Mouse (Mus musculus): ENCODE data around the gene Egflam. TPM values are rescaled to one million over a fixed set of nuclear protein-coding genes. Genes with fewer than 3 reads are reported as not detected.
A peak's percentile ranks its signal among the peaks of the same experiment; 100 is the strongest.

The Egflam gene
- polyA plus RNA-seq, 1 experiment from 2014 or later = 8.2 TPM

DNA sequence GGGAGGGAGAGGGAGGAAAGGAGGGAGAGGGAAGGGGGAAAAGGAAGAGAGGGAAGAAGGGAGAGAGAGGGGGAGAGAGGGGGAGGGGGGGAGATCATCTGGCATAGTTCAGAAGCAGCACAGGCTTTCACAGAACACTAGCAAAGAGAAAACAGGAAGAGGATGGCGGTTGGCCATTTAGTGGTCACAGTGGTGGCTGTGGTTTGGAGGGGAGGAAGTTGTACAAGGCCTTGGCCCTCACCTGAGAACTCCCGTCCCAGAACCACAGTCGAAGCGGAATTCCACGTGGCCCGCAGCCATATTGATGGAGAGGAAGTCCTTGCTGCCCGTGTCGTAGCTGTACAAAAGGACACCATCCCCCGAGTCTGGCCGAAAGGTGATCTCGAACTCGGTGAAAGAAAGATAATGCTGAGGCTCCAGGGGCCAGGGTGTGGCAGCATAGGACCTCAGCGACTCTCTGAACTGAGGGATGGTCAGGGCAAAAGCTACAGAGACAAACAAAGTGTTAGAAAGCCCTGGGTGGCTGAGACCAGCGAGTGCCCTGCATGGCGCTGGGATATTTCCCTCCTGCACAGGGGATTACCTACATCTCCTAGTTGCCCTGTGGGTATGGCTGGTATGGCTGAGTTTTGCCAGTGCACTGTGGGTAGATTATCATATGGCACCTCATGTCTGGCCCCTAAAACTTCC lies 155.9 kb downstream of the Egflam start:
- H3K9me3 ChIP-seq (replicated peaks; ENCODE audit: control insufficient read depth, low read length, poor library complexity, severe bottlenecking) = no peaks in the 10 kb centered on the region
- no peaks in the 10 kb centered on the region for H3K36me3 ChIP-seq (ENCODE audit: control insufficient read depth, insufficient read depth, low read length)
- 80% methylated on average over 15 of the region's 15 CpGs for WGBS
- H3K4me1 ChIP-seq (ENCODE audit: control insufficient read depth, insufficient read depth, low read length) = no peaks in the 10 kb centered on the region
- no peaks in the 10 kb centered on the region for H3K27me3 ChIP-seq (ENCODE audit: control insufficient read depth, insufficient read depth, low read depth, low read length)
- no peak overlapping the region for H3K9ac ChIP-seq (ENCODE audit: low read depth, low read length)
- H3K4me3 ChIP-seq (ENCODE audit: low read depth, low read length) = no peak overlapping the region
- H3K27ac ChIP-seq (ENCODE audit: low read length) = no peak overlapping the region
- no peak for ATAC-seq
- H3K4me2 ChIP-seq (ENCODE audit: low read length) = no peak overlapping the region

DNA sequence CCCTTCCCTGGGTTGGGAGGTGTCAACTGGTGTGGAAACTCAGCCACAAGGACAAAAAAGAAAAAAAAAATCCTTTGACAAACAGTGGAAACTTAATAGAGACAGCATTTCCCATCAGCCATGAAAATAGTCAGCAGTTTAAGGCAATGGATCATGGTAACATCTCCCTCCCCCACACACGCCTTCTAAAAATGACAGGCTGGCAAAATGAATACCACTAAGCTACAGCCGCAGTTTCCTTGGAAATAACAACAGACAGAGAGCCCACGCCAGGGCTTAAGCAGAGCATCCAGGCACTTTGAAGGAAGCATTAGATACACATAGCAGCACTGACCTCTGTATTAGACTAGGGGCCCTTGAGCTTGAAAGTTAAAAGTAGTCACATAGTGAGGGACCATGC lies 157.2 kb downstream of the Egflam start:
- Histone ChIP-seq H3K27ac (ENCODE audit: low read length) (no peak overlapping the region), H3K9ac (ENCODE audit: low read depth, low read length) (no peak overlapping the region), H3K4me1 (ENCODE audit: control insufficient read depth, insufficient read depth, low read length) (no peaks in the 10 kb centered on the region), H3K27me3 (ENCODE audit: control insufficient read depth, insufficient read depth, low read depth, low read length) (no peaks in the 10 kb centered on the region), H3K4me3 (ENCODE audit: low read depth, low read length) (no peak overlapping the region), H3K9me3 (replicated peaks; ENCODE audit: control insufficient read depth, low read length, poor library complexity, severe bottlenecking) (no peaks in the 10 kb centered on the region), H3K4me2 (ENCODE audit: low read length) (no peak overlapping the region), H3K36me3 (ENCODE audit: control insufficient read depth, insufficient read depth, low read length) (no peaks in the 10 kb centered on the region)
- ATAC-seq = no peak
- WGBS = 59% methylated on average over 3 of the region's 3 CpGs

DNA sequence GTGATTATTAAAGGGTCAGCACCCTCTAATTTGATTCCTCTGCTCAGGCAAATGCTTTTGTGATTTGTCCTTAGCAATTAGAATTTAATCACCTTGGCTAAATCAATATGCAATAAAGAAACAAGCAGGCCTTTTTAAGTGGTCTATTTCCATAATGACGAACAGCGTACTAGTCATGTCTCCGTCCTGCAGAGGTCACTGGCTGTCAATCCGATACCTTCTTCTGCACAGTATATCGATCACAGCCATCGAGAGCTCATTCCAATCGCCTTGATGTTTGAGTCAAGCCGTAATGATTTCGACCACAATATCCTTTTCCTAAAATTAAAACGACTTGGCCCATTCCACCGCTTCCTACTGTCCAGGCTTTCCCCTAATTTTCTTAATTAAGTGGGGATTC lies 158.3 kb downstream of the Egflam start:
- 82% methylated on average over 11 of the region's 11 CpGs for WGBS
- Histone ChIP-seq H3K4me2 (ENCODE audit: low read length) (no peak overlapping the region), H3K36me3 (ENCODE audit: control insufficient read depth, insufficient read depth, low read length) (no peaks in the 10 kb centered on the region), H3K4me3 (ENCODE audit: low read depth, low read length) (no peak overlapping the region), H3K9ac (ENCODE audit: low read depth, low read length) (no peak overlapping the region), H3K27me3 (ENCODE audit: control insufficient read depth, insufficient read depth, low read depth, low read length) (no peaks in the 10 kb centered on the region), H3K27ac (ENCODE audit: low read length) (no peak overlapping the region), H3K9me3 (replicated peaks; ENCODE audit: control insufficient read depth, low read length, poor library complexity, severe bottlenecking) (no peaks in the 10 kb centered on the region), H3K4me1 (ENCODE audit: control insufficient read depth, insufficient read depth, low read length) (no peaks in the 10 kb centered on the region)
- no peak for ATAC-seq

DNA sequence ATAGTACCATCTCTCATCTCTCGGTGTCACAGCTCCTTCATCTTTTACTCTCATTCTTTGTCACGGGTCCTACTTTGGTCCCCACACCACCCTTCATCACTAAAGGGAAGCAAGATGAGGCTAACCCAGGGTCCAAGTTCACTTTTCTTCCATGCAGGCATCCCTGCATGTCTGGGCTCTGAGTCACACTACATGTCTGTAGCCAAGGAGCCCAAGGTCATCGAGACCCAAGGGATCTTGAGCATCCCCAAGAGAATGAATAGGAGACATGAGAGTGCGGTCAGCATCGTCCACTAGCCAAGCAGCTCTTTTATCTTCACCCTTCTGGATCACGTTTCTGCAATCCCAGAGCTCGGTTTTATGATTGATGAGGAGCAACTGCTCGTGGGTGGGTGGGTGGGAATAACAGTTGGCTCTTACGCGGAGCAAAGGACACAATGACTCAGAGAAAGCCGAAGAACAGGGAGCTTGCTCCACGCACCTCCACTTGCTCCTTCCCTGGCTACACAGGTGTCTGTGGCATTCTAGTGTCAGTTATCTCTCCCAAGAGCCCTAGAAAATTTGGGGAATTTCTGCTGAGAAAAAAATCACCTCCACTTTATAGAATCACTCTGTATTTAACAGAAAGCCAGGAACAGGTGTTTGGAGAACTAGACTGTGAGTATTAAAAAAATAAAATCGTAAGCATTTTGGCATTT lies 164.7 kb downstream of the Egflam start:
- H3K27ac ChIP-seq (ENCODE audit: low read length) = no peak overlapping the region
- H3K36me3 ChIP-seq (ENCODE audit: control insufficient read depth, insufficient read depth, low read length) = no peaks in the 10 kb centered on the region
- H3K27me3 ChIP-seq (ENCODE audit: control insufficient read depth, insufficient read depth, low read depth, low read length) = no peaks in the 10 kb centered on the region
- ATAC-seq = no peak
- H3K9me3 ChIP-seq (replicated peaks; ENCODE audit: control insufficient read depth, low read length, poor library complexity, severe bottlenecking) = no peaks in the 10 kb centered on the region
- 87% methylated on average over 13 of the region's 13 CpGs for WGBS
- no peaks in the 10 kb centered on the region for H3K4me1 ChIP-seq (ENCODE audit: control insufficient read depth, insufficient read depth, low read length)
- no peak overlapping the region for H3K4me2 ChIP-seq (ENCODE audit: low read length)
- H3K4me3 ChIP-seq (ENCODE audit: low read depth, low read length) = no peak overlapping the region
- no peak overlapping the region for H3K9ac ChIP-seq (ENCODE audit: low read depth, low read length)

DNA sequence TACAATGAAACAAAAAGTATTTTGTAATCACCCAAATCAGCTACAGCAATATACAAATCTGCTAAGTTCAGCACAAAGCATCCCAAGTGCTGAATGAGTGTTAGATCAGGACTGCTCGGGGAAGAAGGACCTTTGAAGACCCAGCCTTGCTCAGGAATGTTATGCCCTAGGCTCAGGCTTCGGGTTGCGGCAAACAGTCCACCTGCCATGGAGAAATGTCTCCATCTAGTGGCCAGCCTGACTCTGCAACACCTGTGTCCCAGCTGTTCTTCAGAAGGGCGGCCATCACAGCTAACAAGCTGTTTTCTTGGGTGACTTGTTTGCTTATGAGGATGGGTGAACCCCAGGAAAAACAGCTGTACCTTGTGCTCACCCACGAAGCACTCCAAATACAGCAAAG lies 172.0 kb downstream of the Egflam start:
- H3K9me3 ChIP-seq (replicated peaks; ENCODE audit: control insufficient read depth, low read length, poor library complexity, severe bottlenecking) = no peaks in the 10 kb centered on the region
- no peaks in the 10 kb centered on the region for H3K36me3 ChIP-seq (ENCODE audit: control insufficient read depth, insufficient read depth, low read length)
- no peak overlapping the region for H3K9ac ChIP-seq (ENCODE audit: low read depth, low read length)
- peak; percentile 92 for ATAC-seq
- H3K4me3 ChIP-seq (ENCODE audit: low read depth, low read length) = no peak overlapping the region
- no peaks in the 10 kb centered on the region for H3K4me1 ChIP-seq (ENCODE audit: control insufficient read depth, insufficient read depth, low read length)
- no peak overlapping the region for H3K4me2 ChIP-seq (ENCODE audit: low read length)
- WGBS = 4% methylated on average over 5 of the region's 5 CpGs
- H3K27me3 ChIP-seq (ENCODE audit: control insufficient read depth, insufficient read depth, low read depth, low read length) = no peaks in the 10 kb centered on the region
- no peak overlapping the region for H3K27ac ChIP-seq (ENCODE audit: low read length)

DNA sequence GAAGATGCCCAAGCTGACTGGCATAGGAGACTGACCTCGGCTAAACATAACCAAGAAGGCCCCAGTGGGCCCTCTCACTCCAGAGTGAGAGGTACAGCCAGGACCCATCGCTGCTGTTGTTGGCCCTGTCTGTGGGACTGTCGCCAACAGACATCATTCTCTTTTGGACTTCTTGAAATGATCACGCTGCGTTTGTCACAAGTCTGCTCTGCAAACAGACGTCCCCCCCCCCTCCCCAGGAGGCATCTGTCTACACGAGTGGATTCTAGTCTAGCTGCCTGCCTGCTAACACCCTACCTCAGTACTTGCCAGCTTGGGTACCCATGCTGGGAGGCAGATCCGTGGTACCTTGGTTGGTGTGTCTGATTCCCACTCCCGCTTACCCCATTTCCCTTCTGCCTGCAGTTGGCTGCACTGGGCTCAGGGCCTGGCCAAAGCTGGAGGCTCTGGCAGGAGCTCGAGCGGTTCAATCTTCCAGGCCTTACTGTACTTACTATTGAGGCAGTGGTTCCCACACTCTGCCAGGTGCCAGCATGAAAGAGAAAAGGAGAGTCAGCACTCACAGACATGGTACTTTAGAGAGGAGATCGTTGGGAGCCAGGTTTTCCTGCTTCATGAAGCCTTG lies 173.9 kb downstream of the Egflam start:
- Histone ChIP-seq H3K36me3 (ENCODE audit: control insufficient read depth, insufficient read depth, low read length) (no peaks in the 10 kb centered on the region), H3K4me2 (ENCODE audit: low read length) (no peak overlapping the region), H3K9me3 (replicated peaks; ENCODE audit: control insufficient read depth, low read length, poor library complexity, severe bottlenecking) (no peaks in the 10 kb centered on the region), H3K27ac (ENCODE audit: low read length) (no peak overlapping the region), H3K4me1 (ENCODE audit: control insufficient read depth, insufficient read depth, low read length) (no peaks in the 10 kb centered on the region), H3K9ac (ENCODE audit: low read depth, low read length) (no peak overlapping the region), H3K27me3 (ENCODE audit: control insufficient read depth, insufficient read depth, low read depth, low read length) (no peaks in the 10 kb centered on the region), H3K4me3 (ENCODE audit: low read depth, low read length) (no peak overlapping the region)
- WGBS = 77% methylated on average over 12 of the region's 12 CpGs
- ATAC-seq = no peak

DNA sequence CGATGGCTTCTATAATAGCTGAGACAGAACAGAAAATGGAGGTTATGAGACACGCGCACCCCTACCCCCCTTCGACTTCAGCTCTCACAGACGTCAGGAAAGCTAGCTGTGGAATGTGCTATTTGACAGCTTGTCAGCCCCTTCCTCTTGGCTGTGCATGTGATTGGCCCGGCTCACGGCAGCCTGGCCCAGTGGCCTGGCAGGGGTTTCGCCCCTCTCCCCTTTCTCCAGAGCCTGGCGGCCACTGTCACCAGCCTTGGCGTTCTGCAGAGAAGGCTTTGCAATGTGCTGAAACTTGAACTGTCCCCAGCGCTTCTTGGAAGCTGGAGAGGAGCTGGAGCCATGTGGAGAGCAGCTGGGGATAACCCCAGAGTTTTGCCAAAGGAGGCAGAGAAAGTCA lies 175.4 kb downstream of the Egflam start:
- no peaks in the 10 kb centered on the region for H3K4me1 ChIP-seq (ENCODE audit: control insufficient read depth, insufficient read depth, low read length)
- no peak for ATAC-seq
- H3K36me3 ChIP-seq (ENCODE audit: control insufficient read depth, insufficient read depth, low read length) = no peaks in the 10 kb centered on the region
- H3K27ac ChIP-seq (ENCODE audit: low read length) = no peak overlapping the region
- no peak overlapping the region for H3K4me3 ChIP-seq (ENCODE audit: low read depth, low read length)
- H3K9me3 ChIP-seq (replicated peaks; ENCODE audit: control insufficient read depth, low read length, poor library complexity, severe bottlenecking) = no peaks in the 10 kb centered on the region
- 43% methylated on average over 11 of the region's 11 CpGs for WGBS
- H3K9ac ChIP-seq (ENCODE audit: low read depth, low read length) = no peak overlapping the region
- H3K4me2 ChIP-seq (ENCODE audit: low read length) = no peak overlapping the region
- no peaks in the 10 kb centered on the region for H3K27me3 ChIP-seq (ENCODE audit: control insufficient read depth, insufficient read depth, low read depth, low read length)

DNA sequence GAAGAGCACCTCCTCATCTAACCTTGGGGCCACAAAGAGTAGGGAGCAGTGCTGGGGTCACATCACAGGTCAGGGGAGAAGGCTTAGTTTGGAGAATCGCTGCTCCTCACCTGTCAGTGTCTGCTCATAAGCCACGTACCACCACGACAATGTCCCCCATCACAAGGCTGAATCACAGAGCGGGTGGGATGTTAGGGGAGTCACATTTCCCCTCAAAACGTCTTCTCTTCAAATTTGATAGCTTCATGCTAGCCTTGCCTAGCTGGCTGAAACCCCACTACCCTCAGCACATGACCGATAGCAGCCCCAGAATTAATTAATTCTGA lies 181.0 kb downstream of the Egflam start:
- H3K27ac ChIP-seq (ENCODE audit: low read length) = no peak overlapping the region
- no peak overlapping the region for H3K4me2 ChIP-seq (ENCODE audit: low read length)
- H3K4me1 ChIP-seq (ENCODE audit: control insufficient read depth, insufficient read depth, low read length) = no peaks in the 10 kb centered on the region
- WGBS = 92% methylated on average over 6 of the region's 6 CpGs
- no peaks in the 10 kb centered on the region for H3K27me3 ChIP-seq (ENCODE audit: control insufficient read depth, insufficient read depth, low read depth, low read length)
- no peaks in the 10 kb centered on the region for H3K36me3 ChIP-seq (ENCODE audit: control insufficient read depth, insufficient read depth, low read length)
- ATAC-seq = no peak
- H3K9ac ChIP-seq (ENCODE audit: low read depth, low read length) = no peak overlapping the region
- H3K9me3 ChIP-seq (replicated peaks; ENCODE audit: control insufficient read depth, low read length, poor library complexity, severe bottlenecking) = no peaks in the 10 kb centered on the region
- H3K4me3 ChIP-seq (ENCODE audit: low read depth, low read length) = no peak overlapping the region

DNA sequence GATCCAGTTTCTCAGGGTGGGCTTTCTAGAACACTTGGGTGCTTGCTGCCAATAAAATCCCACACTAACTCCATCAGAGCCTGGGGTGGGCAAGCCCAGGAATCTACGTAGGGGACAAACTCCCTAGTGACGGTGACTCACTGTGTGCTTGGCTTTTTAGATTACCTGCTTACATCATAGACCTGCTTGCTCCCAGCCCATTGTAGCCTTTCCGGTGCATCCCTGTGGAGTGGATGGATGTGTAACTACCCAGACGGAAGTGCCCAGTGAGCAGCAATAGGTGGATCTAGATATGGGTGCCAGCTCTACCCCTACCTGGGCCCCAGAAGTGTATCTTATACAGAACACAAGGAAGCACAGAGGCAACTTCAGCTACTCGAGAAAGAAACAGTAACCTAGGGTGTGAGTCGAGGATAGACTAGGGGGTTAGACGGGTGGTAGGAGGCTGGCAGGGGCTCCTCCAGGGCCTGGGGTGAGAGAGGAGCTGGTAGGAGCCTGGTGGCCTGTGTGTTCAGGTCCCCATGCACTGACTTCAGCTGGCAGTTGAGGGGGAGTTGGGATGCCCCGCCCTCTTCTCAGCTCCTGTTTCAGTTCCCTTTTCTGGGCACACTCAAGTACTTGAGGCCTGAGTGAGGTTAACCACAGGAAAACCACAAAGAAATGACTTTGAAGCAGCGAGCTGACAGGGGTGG lies 181.5 kb downstream of the Egflam start:
- WGBS = 88% methylated on average over 9 of the region's 9 CpGs
- H3K36me3 ChIP-seq (ENCODE audit: control insufficient read depth, insufficient read depth, low read length) = no peaks in the 10 kb centered on the region
- no peak for ATAC-seq
- H3K27ac ChIP-seq (ENCODE audit: low read length) = no peak overlapping the region
- no peak overlapping the region for H3K9ac ChIP-seq (ENCODE audit: low read depth, low read length)
- no peaks in the 10 kb centered on the region for H3K4me1 ChIP-seq (ENCODE audit: control insufficient read depth, insufficient read depth, low read length)
- H3K27me3 ChIP-seq (ENCODE audit: control insufficient read depth, insufficient read depth, low read depth, low read length) = no peaks in the 10 kb centered on the region
- H3K9me3 ChIP-seq (replicated peaks; ENCODE audit: control insufficient read depth, low read length, poor library complexity, severe bottlenecking) = no peaks in the 10 kb centered on the region
- H3K4me3 ChIP-seq (ENCODE audit: low read depth, low read length) = no peak overlapping the region
- H3K4me2 ChIP-seq (ENCODE audit: low read length) = no peak overlapping the region

All from midbrain, embryonic 16.5 days (tissue).